Mouse (Mus musculus) lung, postnatal 0 days (tissue): ENCODE data around the gene Slc11a1.

Source experiments
- CTCF ChIP-seq: IDR thresholded peaks from 2 replicates; pipeline ENCODE4 v1.5.1; 2016; ENCODE audit warnings: antibody characterized with exemption, mild to moderate bottlenecking
- EP300 ChIP-seq: IDR thresholded peaks from 2 replicates; pipeline ENCODE4 v1.6.1; 2016; ENCODE audit warnings: antibody characterized with exemption, mild to moderate bottlenecking, control low read depth

DNA sequence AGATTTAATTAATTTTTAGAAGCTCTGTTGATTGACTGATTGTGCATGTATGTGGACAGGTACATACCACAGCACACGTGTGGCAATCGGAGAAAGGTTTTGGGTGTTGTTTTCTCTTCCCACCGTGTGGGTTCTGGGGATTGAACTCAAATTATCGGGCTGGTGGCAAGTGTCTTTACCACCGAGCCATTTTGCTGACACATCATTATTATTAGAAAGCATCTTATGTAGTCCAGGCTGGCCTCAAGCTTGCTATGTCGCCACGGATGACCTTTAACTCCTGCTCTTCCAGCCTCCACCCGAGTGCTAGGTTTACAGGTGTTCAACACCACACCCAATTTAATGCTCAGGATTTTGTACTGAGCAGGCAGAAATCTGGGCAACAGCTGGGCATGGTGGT is 37.7 kb downstream of the Slc11a1 start:
- no peak for TF ChIP-seq CTCF
- TF ChIP-seq EP300: no peak
